Mouse (Mus musculus) liver, embryonic 14.5 days (tissue): ENCODE measurements around the gene Wnt7b.

Source experiments
- CTCF ChIP-seq: IDR thresholded peaks from 2 replicates; pipeline ENCODE4 v1.5.1; 2016; ENCODE audit warnings: antibody characterized with exemption, low read depth, control low read depth
- EP300 ChIP-seq: IDR thresholded peaks from 2 replicates; pipeline ENCODE4 v1.6.1; 2016; ENCODE audit warnings: antibody characterized with exemption, low read depth

DNA sequence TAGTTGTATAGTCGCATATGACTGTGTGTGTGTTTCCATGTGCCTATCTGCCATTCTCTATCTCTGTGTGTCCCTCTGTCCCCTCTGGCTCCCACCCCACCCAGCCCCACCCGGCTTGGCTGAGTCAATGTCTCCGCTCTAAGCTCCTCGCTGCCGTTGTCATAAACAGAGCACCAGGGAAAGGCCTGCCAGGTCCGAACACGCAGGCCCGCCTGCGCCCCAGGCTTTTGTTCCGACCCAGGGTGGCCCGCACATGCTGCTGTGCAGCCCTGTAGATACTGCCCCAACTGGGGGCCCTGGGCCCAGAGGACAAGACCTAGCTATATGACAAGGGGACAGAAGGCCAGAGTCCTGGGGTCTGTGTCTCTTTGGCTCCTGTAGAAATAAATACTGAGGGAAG lies 28.9 kb downstream of the Wnt7b start:
- no peak for TF ChIP-seq CTCF
- TF ChIP-seq EP300: no peak
